ENCODE assay signal across 10 mouse cellular contexts in the genomic region with DNA sequence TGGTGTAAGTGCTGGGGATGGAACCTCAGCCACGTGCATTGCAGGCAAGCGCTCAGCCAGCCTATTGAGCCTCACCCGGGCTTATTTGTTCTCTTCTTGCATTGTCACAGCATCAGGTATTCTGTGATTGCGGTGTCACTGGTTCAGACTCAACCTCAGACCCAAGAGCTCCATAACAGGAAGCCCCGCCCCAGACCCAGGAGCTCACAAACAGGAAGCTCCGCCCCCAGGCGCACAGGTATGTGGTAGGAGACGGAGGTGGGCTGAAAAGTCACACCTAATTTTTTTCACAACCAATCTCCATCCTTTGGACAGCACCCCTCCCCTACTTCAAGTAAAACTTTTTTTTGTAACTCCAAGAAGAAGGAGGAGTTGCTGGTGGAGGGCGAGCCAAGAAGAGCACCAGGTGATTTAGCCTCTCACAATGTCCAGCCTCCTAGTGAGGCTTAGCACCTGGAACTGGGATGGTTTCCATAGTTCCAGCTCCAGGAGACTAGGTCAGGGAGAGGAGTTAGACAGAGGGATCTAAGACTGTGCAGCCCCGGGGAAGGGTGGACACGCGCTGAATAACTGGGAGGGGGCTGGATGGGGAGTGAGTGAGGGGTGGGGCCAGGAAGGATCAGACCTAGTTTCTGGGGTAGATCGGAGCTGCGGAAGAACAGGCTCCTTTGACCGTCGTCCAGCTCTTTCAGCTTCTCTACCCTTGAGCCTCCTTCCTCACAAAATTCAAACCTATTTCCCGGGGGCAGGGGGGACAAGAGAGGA.
DNase-seq lines count a peak whose midpoint lies in the region; ATAC-seq and TF ChIP-seq lines count a peak whose summit lies in the region.
"Had no signal": no experiment of that assay in that cellular context is flagged by ENCODE, and none has a peak within 500 bp of the region (broad histone marks: within the 10 kb centered on the region; RNA-seq: fewer than 3 reads in every experiment).

No protein-coding gene starts in this region.

- TF ChIP-seq CTCF in CH12.LX (conservative IDR thresholded peaks at IDR 0.05 in 1 of 2, IDR thresholded peaks at IDR 0.05 in 1 of 2; ENCODE audit: low read depth in 2 of 2, low read length in 2 of 2) (no peak), ES-Bruce4 (IDR thresholded peaks at IDR 0.05; ENCODE audit: low read depth, low read length) (no peak)

- H3K9ac ChIP-seq in CH12.LX (ENCODE audit: insufficient read depth, low read depth) (no peak overlapping the region), ES-Bruce4 (ENCODE audit: low read depth, poor library complexity, severe bottlenecking) (no peak overlapping the region)
- no peak overlapping the region for H3K9ac ChIP-seq in forebrain, embryonic 11.5 days (ENCODE audit: low read length)
- H3K9ac ChIP-seq: liver, embryonic 12.5 days had no signal

- no peaks in the 10 kb centered on the region for H3K4me1 ChIP-seq in CH12.LX (ENCODE audit: control insufficient read depth in 1 of 2, insufficient read depth in 2 of 2)
- peaks cover 2% of the 10 kb centered on the region for H3K4me1 ChIP-seq in ES-Bruce4 (ENCODE audit: control insufficient read depth, insufficient read depth, low read length)
- no peaks in the 10 kb centered on the region for H3K4me1 ChIP-seq in forebrain, embryonic 11.5 days (replicated peaks; ENCODE audit: control insufficient read depth, insufficient read depth, low read length)
- H3K4me1 ChIP-seq: liver, embryonic 12.5 days had no signal

- H3K9me3 ChIP-seq in CH12.LX (replicated peaks; ENCODE audit: low read length) (peaks cover 7% of the 10 kb centered on the region), ES-Bruce4 (replicated peaks; ENCODE audit: control insufficient read depth, insufficient read depth, low read length, poor library complexity, severe bottlenecking) (no peaks in the 10 kb centered on the region)
- no peaks in the 10 kb centered on the region for H3K9me3 ChIP-seq in forebrain, embryonic 11.5 days (ENCODE audit: control insufficient read depth, low read length)
- H3K9me3 ChIP-seq: liver, embryonic 12.5 days had no signal

- dilution Hi-C loops in CH12.LX (cut with MboI; ENCODE audit: extremely low pct_ligation_motif_present, extremely low pct_unique_long_range_greater_than_20kb, low sequenced_read_pairs): no loop called here

- TF ChIP-seq RAD21 in CH12.LX (IDR thresholded peaks at IDR 0.05; ENCODE audit: low read depth, low read length): no peak

- H3K4me3 ChIP-seq in CH12.LX (replicated peaks in 1 of 3; ENCODE audit: low read depth in 2 of 3, low read length in 2 of 3, poor library complexity in 1 of 3) (no peak overlapping the region), ES-Bruce4 (ENCODE audit: low read depth, low read length) (peak overlapping the region; percentile 58)
- H3K4me3 ChIP-seq in forebrain, embryonic 11.5 days (ENCODE audit: low read depth, low read length): no peak overlapping the region
- H3K4me3 ChIP-seq: liver, embryonic 12.5 days had no signal

- TF ChIP-seq EP300 in CH12.LX (IDR thresholded peaks at IDR 0.05; ENCODE audit: low read length) (no peak), ES-Bruce4 (IDR thresholded peaks at IDR 0.05; ENCODE audit: insufficient read depth, low read depth, low read length) (peak; percentile 87)

- H3K4me2 ChIP-seq in CH12.LX (ENCODE audit: insufficient read depth, low read depth, poor library complexity, severe bottlenecking): peak overlapping the region; percentile 38; the same call in 1 of the 2 replicates
- peak overlapping the region; percentile 40; the same call in 1 of the 2 replicates for H3K4me2 ChIP-seq in forebrain, embryonic 11.5 days (ENCODE audit: low read depth, low read length, severe bottlenecking)
- H3K4me2 ChIP-seq: liver, embryonic 12.5 days had no signal

- ATAC-seq in forebrain, embryonic 11.5 days (replicated peaks; ENCODE audit: low FRiP score): no peak
- ATAC-seq: liver, embryonic 12.5 days had no signal

- no peak for TF ChIP-seq POLR2A in CH12.LX (IDR thresholded peaks at IDR 0.05; ENCODE audit: low read depth, low read length)
- TF ChIP-seq POLR2A in ES-Bruce4 (IDR thresholded peaks at IDR 0.05; ENCODE audit: insufficient read depth, low read length): no peak

- no peaks in the 10 kb centered on the region for H3K79me2 ChIP-seq in CH12.LX (replicated peaks; ENCODE audit: control insufficient read depth, extremely low read depth, insufficient read depth, poor library complexity, severe bottlenecking)

- in situ Hi-C loops in CH12.LX (cut with MboI; ENCODE audit: low pct_ligation_motif_present, low pct_unique_long_range_greater_than_20kb, low sequenced_read_pairs): no loop called here

- 8% methylated on average over 17 of the region's 17 CpGs for WGBS in forebrain, embryonic 11.5 days

- H3K27ac ChIP-seq in CH12.LX (ENCODE audit: insufficient read depth, low read depth) (no peak overlapping the region), ES-Bruce4 (ENCODE audit: insufficient read depth, low read length) (peak overlapping the region; percentile 89)
- no peak overlapping the region for H3K27ac ChIP-seq in forebrain, embryonic 11.5 days (ENCODE audit: low read depth, low read length)
- H3K27ac ChIP-seq: liver, embryonic 12.5 days had no signal

- H3K36me3 ChIP-seq in CH12.LX (replicated peaks in 1 of 2; ENCODE audit: control insufficient read depth in 1 of 2, insufficient read depth in 1 of 2, low read length in 1 of 2): no peaks in the 10 kb centered on the region
- no peaks in the 10 kb centered on the region for H3K36me3 ChIP-seq in ES-Bruce4 (ENCODE audit: control insufficient read depth, insufficient read depth, low read length, poor library complexity, severe bottlenecking)
- no peaks in the 10 kb centered on the region for H3K36me3 ChIP-seq in forebrain, embryonic 11.5 days (ENCODE audit: control insufficient read depth, insufficient read depth, low read length)
- H3K36me3 ChIP-seq: liver, embryonic 12.5 days had no signal

- DNase-seq in CH12.LX (ENCODE audit: extremely low read depth): no peak
- no peak for DNase-seq in forebrain, embryonic 11.5 days (ENCODE audit: low spot score)
- DNase-seq in induced T-regulatory cell, adult 2 months (ENCODE audit: low read depth): peak; percentile 60
- no peak for DNase-seq in gastrocnemius, postnatal 4 days (ENCODE audit: low spot score in 2 of 2)
- DNase-seq in left cerebral cortex, adult 9 months (ENCODE audit: low spot score in 2 of 2): no peak
- no peak for DNase-seq in frontal cortex, postnatal 25 days (ENCODE audit: low spot score in 2 of 2)
- DNase-seq: cerebellum, adult 9-11 months; heart, adult 18-20 months had no signal

- peaks cover 78% of the 10 kb centered on the region for H3K27me3 ChIP-seq in CH12.LX (replicated peaks)
- H3K27me3 ChIP-seq in ES-Bruce4 (ENCODE audit: control insufficient read depth, insufficient read depth, low read length, poor library complexity, severe bottlenecking): no peaks in the 10 kb centered on the region
- H3K27me3 ChIP-seq in forebrain, embryonic 11.5 days (ENCODE audit: control insufficient read depth, insufficient read depth, low read length): peaks cover 2% of the 10 kb centered on the region; the same call in 1 of the 2 replicates

TF ChIP-seq in CH12.LX, 34 proteins besides CTCF, POLR2A, EP300 and RAD21:
- TF ChIP-seq USF1 (IDR thresholded peaks at IDR 0.05; ENCODE audit: low read depth, low read length) (no peak), USF2 (conservative IDR thresholded peaks at IDR 0.05; ENCODE audit: low read depth, low read length) (no peak)
